Mouse (Mus musculus): ENCODE data around the gene Nkx6-2. TPM values are rescaled to one million over a fixed set of nuclear protein-coding genes. Genes with fewer than 3 reads are reported as not detected.
A peak's percentile ranks its signal among the peaks of the same experiment; 100 is the strongest.

The Nkx6-2 gene
- polyA plus RNA-seq, 1 experiment from 2014 or later, result 0.75 TPM

- Histone ChIP-seq H3K4me3 (no peak overlapping the region), H3K4me1 (peaks cover 25% of the 10 kb centered on the region), H3K9ac (replicated peaks) (no peak overlapping the region), H3K36me3 (no peaks in the 10 kb centered on the region), H3K27me3 (peaks cover 95% of the 10 kb centered on the region), H3K4me2 (replicated peaks) (no peak overlapping the region), H3K9me3 (no peaks in the 10 kb centered on the region), H3K27ac (replicated peaks) (no peak overlapping the region)
- WGBS, result 1% methylated on average over 53 of the region's 53 CpGs
- ATAC-seq (replicated peaks), result no peak
These were observed 1.9 kb upstream of the Nkx6-2 start for GRCm38 (mm10) chr7:139584221-139585175.

- Histone ChIP-seq H3K4me3 (no peak overlapping the region), H3K9me3 (no peaks in the 10 kb centered on the region), H3K27ac (replicated peaks) (no peak overlapping the region), H3K4me1 (peaks cover 25% of the 10 kb centered on the region), H3K4me2 (replicated peaks) (no peak overlapping the region), H3K36me3 (no peaks in the 10 kb centered on the region), H3K9ac (replicated peaks) (no peak overlapping the region), H3K27me3 (peaks cover 97% of the 10 kb centered on the region)
- 10% methylated on average over 17 of the region's 17 CpGs for WGBS
- no peak for ATAC-seq (replicated peaks)
These were observed 619 bp upstream of the Nkx6-2 start for GRCm38 (mm10) chr7:139583094-139583737.

GRCm38 (mm10) chr7:139581801-139582571 is 611 bp downstream of the Nkx6-2 start:
- WGBS, result under 1% methylated on average over 82 of the region's 82 CpGs
- Histone ChIP-seq H3K27me3 (peaks cover 91% of the 10 kb centered on the region), H3K27ac (replicated peaks) (no peak overlapping the region), H3K4me1 (peaks cover 25% of the 10 kb centered on the region), H3K4me2 (replicated peaks) (peak overlapping the region; percentile 41), H3K9ac (replicated peaks) (no peak overlapping the region), H3K9me3 (no peaks in the 10 kb centered on the region), H3K4me3 (peak overlapping the region; percentile 30), H3K36me3 (no peaks in the 10 kb centered on the region)
- peak; percentile 42 for ATAC-seq (replicated peaks)

- 2% methylated on average over 78 of the region's 78 CpGs for WGBS
- Histone ChIP-seq H3K4me1 (peaks cover 25% of the 10 kb centered on the region), H3K36me3 (no peaks in the 10 kb centered on the region), H3K4me2 (replicated peaks) (peak overlapping the region; percentile 41), H3K9me3 (no peaks in the 10 kb centered on the region), H3K4me3 (peak overlapping the region; percentile 30), H3K9ac (replicated peaks) (no peak overlapping the region), H3K27me3 (peaks cover 83% of the 10 kb centered on the region), H3K27ac (replicated peaks) (no peak overlapping the region)
- no peak for ATAC-seq (replicated peaks)
These were observed 1.5 kb downstream of the Nkx6-2 start for GRCm38 (mm10) chr7:139580851-139581775.

GRCm38 (mm10) chr7:139579261-139579905 is 3.2 kb downstream of the Nkx6-2 start:
- ATAC-seq (replicated peaks), result no peak
- 67% methylated on average over 21 of the region's 21 CpGs for WGBS
- Histone ChIP-seq H3K9ac (replicated peaks) (no peak overlapping the region), H3K36me3 (no peaks in the 10 kb centered on the region), H3K4me1 (peaks cover 20% of the 10 kb centered on the region), H3K4me3 (no peak overlapping the region), H3K9me3 (no peaks in the 10 kb centered on the region), H3K27ac (replicated peaks) (no peak overlapping the region), H3K4me2 (replicated peaks) (no peak overlapping the region), H3K27me3 (peaks cover 66% of the 10 kb centered on the region)

GRCm38 (mm10) chr7:139576064-139576686 is 6.4 kb downstream of the Nkx6-2 start:
- H3K9me3 ChIP-seq, result no peaks in the 10 kb centered on the region
- no peak for ATAC-seq (replicated peaks)
- H3K4me3 ChIP-seq, result no peak overlapping the region
- H3K4me2 ChIP-seq (replicated peaks), result no peak overlapping the region
- no peak overlapping the region for H3K9ac ChIP-seq (replicated peaks)
- H3K36me3 ChIP-seq, result no peaks in the 10 kb centered on the region
- H3K27ac ChIP-seq (replicated peaks), result no peak overlapping the region
- H3K4me1 ChIP-seq, result peaks cover 4% of the 10 kb centered on the region
- peaks cover 35% of the 10 kb centered on the region for H3K27me3 ChIP-seq
- 83% methylated on average over 16 of the region's 16 CpGs for WGBS

- Histone ChIP-seq H3K9me3 (no peaks in the 10 kb centered on the region), H3K4me2 (replicated peaks) (no peak overlapping the region), H3K9ac (replicated peaks) (no peak overlapping the region), H3K36me3 (no peaks in the 10 kb centered on the region), H3K4me3 (no peak overlapping the region), H3K27ac (replicated peaks) (no peak overlapping the region), H3K4me1 (no peaks in the 10 kb centered on the region), H3K27me3 (peaks cover 1% of the 10 kb centered on the region)
- 92% methylated on average over 3 of the region's 3 CpGs for WGBS
- ATAC-seq (replicated peaks), result no peak
These were observed 9.9 kb downstream of the Nkx6-2 start for GRCm38 (mm10) chr7:139572665-139573064.

- Histone ChIP-seq H3K4me3 (no peak overlapping the region), H3K4me1 (no peaks in the 10 kb centered on the region), H3K9me3 (no peaks in the 10 kb centered on the region), H3K4me2 (replicated peaks) (no peak overlapping the region), H3K27ac (replicated peaks) (no peak overlapping the region), H3K36me3 (no peaks in the 10 kb centered on the region), H3K9ac (replicated peaks) (no peak overlapping the region), H3K27me3 (no peaks in the 10 kb centered on the region)
- ATAC-seq (replicated peaks), result no peak
- WGBS, result 97% methylated on average over 5 of the region's 5 CpGs
These were observed 11.8 kb downstream of the Nkx6-2 start for GRCm38 (mm10) chr7:139570788-139571187.

GRCm38 (mm10) chr7:139566533-139566932 is 16.1 kb downstream of the Nkx6-2 start:
- Histone ChIP-seq H3K27ac (replicated peaks) (no peak overlapping the region), H3K27me3 (no peaks in the 10 kb centered on the region), H3K9ac (replicated peaks) (no peak overlapping the region), H3K9me3 (no peaks in the 10 kb centered on the region), H3K4me2 (replicated peaks) (no peak overlapping the region), H3K4me3 (no peak overlapping the region), H3K36me3 (no peaks in the 10 kb centered on the region), H3K4me1 (no peaks in the 10 kb centered on the region)
- ATAC-seq (replicated peaks), result no peak
- WGBS, result 88% methylated on average over 8 of the region's 8 CpGs

- 75% methylated on average over 6 of the region's 6 CpGs for WGBS
- Histone ChIP-seq H3K4me2 (replicated peaks) (no peak overlapping the region), H3K27me3 (no peaks in the 10 kb centered on the region)
These were observed 16.6 kb downstream of the Nkx6-2 start for GRCm38 (mm10) chr7:139565998-139566397.

More at GRCm38 (mm10) chr7:139565998-139566397, 16.6 kb downstream of the Nkx6-2 start:
- Histone ChIP-seq H3K36me3 (no peaks in the 10 kb centered on the region), H3K27ac (replicated peaks) (no peak overlapping the region), H3K9me3 (no peaks in the 10 kb centered on the region), H3K4me1 (no peaks in the 10 kb centered on the region), H3K9ac (replicated peaks) (no peak overlapping the region), H3K4me3 (no peak overlapping the region)
- ATAC-seq (replicated peaks), result no peak
